Mouse (Mus musculus) frontal cortex, postnatal 25 days (tissue): ENCODE measurements around the gene Idh2.
"Not testable (repeated sequence)": the region's sequence is repeated elsewhere in the genome, so short reads cannot be mapped to it uniquely, and the experiment has no call there.

Experiments used
- DNase-seq, 2 experiments: peaks; one replicate each; pipeline ENCODE4 v3.0.0; 2022; ENCODE audit warnings: low spot score in 2 of 2

The Idh2 gene

GRCm38 (mm10) chr7:80060012-80060778 lies 55.0 kb downstream of the Idh2 start:
- no peak for DNase-seq

GRCm38 (mm10) chr7:80059064-80059838 lies 55.9 kb downstream of the Idh2 start:
- no peak for DNase-seq

- DNase-seq: no peak
Observed at GRCm38 (mm10) chr7:80058405-80059063, 56.7 kb downstream of the Idh2 start.

- DNase-seq: no peak
Observed at GRCm38 (mm10) chr7:80057781-80058180, 57.4 kb downstream of the Idh2 start.

- no peak for DNase-seq
Observed at GRCm38 (mm10) chr7:80057002-80057691, 58.0 kb downstream of the Idh2 start.

- DNase-seq: no peak
Observed at GRCm38 (mm10) chr7:80055781-80056180, 59.4 kb downstream of the Idh2 start.

- DNase-seq: no peak
Observed at GRCm38 (mm10) chr7:80053147-80053546, 62.0 kb downstream of the Idh2 start.

GRCm38 (mm10) chr7:80052261-80052660 lies 62.9 kb downstream of the Idh2 start:
- no peak for DNase-seq

- DNase-seq: no peak
Observed at GRCm38 (mm10) chr7:80051835-80052234, 63.4 kb downstream of the Idh2 start.

- not testable (repeated sequence) for DNase-seq
Observed at GRCm38 (mm10) chr7:80050382-80050781, 64.8 kb downstream of the Idh2 start.

- no peak for DNase-seq
Observed at GRCm38 (mm10) chr7:80049746-80050145, 65.4 kb downstream of the Idh2 start.

- DNase-seq: no peak
Observed at GRCm38 (mm10) chr7:80047041-80047440, 68.2 kb downstream of the Idh2 start.
